29 mouse cellular contexts compared by ENCODE assay signal in the genomic region with DNA sequence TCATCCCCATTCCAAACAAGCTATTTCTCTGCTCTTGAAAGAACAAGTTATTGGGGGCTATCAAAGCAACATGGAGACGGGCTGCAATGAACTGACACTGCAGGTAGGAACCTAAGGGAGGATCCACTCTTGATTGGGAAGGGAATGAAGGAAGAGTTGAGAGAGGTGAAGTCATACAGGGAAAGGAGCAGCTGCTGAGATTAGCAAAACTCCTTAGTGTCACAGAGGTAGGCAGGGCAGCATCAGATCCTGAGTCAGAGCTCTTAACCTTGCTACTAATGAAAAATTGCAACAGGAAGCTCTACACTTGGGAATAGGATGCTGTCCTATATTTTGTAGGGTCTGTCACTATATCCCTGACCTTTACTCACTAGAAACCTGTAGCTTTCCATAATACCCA.
"Had no signal": no experiment of that assay in that cellular context is flagged by ENCODE, and none has a peak within 500 bp of the region (broad histone marks: within the 10 kb centered on the region; RNA-seq: fewer than 3 reads in every experiment).

No protein-coding gene starts in this region.

- H3K4me3 ChIP-seq: limb, embryonic 10.5 days; limb, embryonic 12.5 days; limb, embryonic 13.5 days; limb, embryonic 15.5 days; liver, embryonic 12.5 days; liver, embryonic 13.5 days; liver, embryonic 15.5 days; lung, embryonic 15.5 days; megakaryocyte, embryonic 14.5 days; midbrain, embryonic 10.5 days; midbrain, embryonic 12.5 days; midbrain, embryonic 13.5 days; midbrain, embryonic 15.5 days; myocyte; neural tube, embryonic 12.5 days; neural tube, embryonic 13.5 days had no signal

- H3K4me1 ChIP-seq: liver, embryonic 12.5 days; liver, embryonic 13.5 days; liver, embryonic 15.5 days; megakaryocyte, embryonic 14.5 days; midbrain, embryonic 10.5 days; midbrain, embryonic 12.5 days; midbrain, embryonic 13.5 days; midbrain, embryonic 15.5 days had no signal

- H3K36me3 ChIP-seq: limb, embryonic 10.5 days; limb, embryonic 12.5 days; limb, embryonic 13.5 days; limb, embryonic 15.5 days; liver, embryonic 12.5 days; liver, embryonic 13.5 days; liver, embryonic 15.5 days; lung, embryonic 15.5 days; midbrain, embryonic 10.5 days; midbrain, embryonic 12.5 days; midbrain, embryonic 13.5 days; midbrain, embryonic 15.5 days; neural tube, embryonic 12.5 days; neural tube, embryonic 13.5 days had no signal

- H3K27me3 ChIP-seq: limb, embryonic 12.5 days; limb, embryonic 13.5 days; limb, embryonic 15.5 days; liver, embryonic 12.5 days; liver, embryonic 13.5 days; liver, embryonic 15.5 days; lung, embryonic 15.5 days; midbrain, embryonic 12.5 days; midbrain, embryonic 13.5 days; midbrain, embryonic 15.5 days; neural tube, embryonic 12.5 days; neural tube, embryonic 13.5 days had no signal

- DNase-seq: left cerebral cortex, postnatal 4 days; liver; liver, embryonic 13.5 days; liver, postnatal 0 days; lung, adult 18-20 months; lung, adult 2 months; lung, embryonic 14.5 days; lung, postnatal 10 days; lung, postnatal 14 days; lung, postnatal 36 days; lung, postnatal 4 days; midbrain, embryonic 14.5 days had no signal

- H3K27ac ChIP-seq: limb, embryonic 10.5 days; limb, embryonic 12.5 days; limb, embryonic 13.5 days; limb, embryonic 15.5 days; liver, embryonic 12.5 days; liver, embryonic 13.5 days; liver, embryonic 14.5 days; liver, embryonic 15.5 days; lung, embryonic 15.5 days; macrophage; midbrain, embryonic 10.5 days; midbrain, embryonic 12.5 days; midbrain, embryonic 13.5 days; midbrain, embryonic 15.5 days; neural tube, embryonic 12.5 days; neural tube, embryonic 13.5 days had no signal
